Mouse (Mus musculus): ENCODE data around the gene Atg9b.

GRCm38 (mm10) chr5:24408651-24409050 lies 16.7 kb upstream of the Atg9b start:
- TF ChIP-seq CTCF (IDR thresholded peaks at IDR 0.05; ENCODE audit: low read depth, low read length) = no peak
- TF ChIP-seq POLR2A (IDR thresholded peaks at IDR 0.05; ENCODE audit: borderline replicate concordance, low read depth, low read length) = no peak
